Mouse (Mus musculus): Measurements from ENCODE around the gene Dhh.

- TF ChIP-seq CTCF (IDR thresholded peaks at IDR 0.05; ENCODE audit: low read depth, low read length), result no peak
- TF ChIP-seq POLR2AphosphoS5 (IDR thresholded peaks at IDR 0.05; ENCODE audit: insufficient replicate concordance, low read depth, low read length), result no peak
- no peak for TF ChIP-seq GATA1 (IDR thresholded peaks at IDR 0.05; ENCODE audit: borderline replicate concordance, low read length)
- TF ChIP-seq TAL1 (conservative IDR thresholded peaks at IDR 0.05; ENCODE audit: low read depth, low read length), result no peak
These were observed 35.5 kb upstream of the Dhh start for GRCm38 (mm10) chr15:98933833-98934216.

Data from G1E (cell line).